Mouse (Mus musculus) liver, embryonic 16.5 days (tissue): Measurements from ENCODE around the gene Nkx2-9. TPM values are rescaled to one million over a fixed set of nuclear protein-coding genes. Genes with fewer than 3 reads are reported as not detected.

ENCODE experiments used
- ATAC-seq: fragments of 200-750 bp; cut with Nextera tagmentation; 2 replicates; pipeline ENCODE4 v1.8.0; 2017; ENCODE audit warnings: low read depth, mild to moderate bottlenecking, moderate number of reproducible peaks, moderate library complexity
- H3K27ac ChIP-seq: fragments of 300-500 bp; sonication (generic); 2 replicates; pipeline ENCODE4 v1.5.1; 2014; ENCODE audit warnings: mild to moderate bottlenecking, low read length
- H3K27me3 ChIP-seq: fragments of 300-500 bp; sonication (generic); 2 replicates; pipeline ENCODE4 v1.6.1; 2014; ENCODE audit warnings: low read depth, low read length, mixed read lengths; ENCODE audit not compliant: control insufficient read depth, insufficient read depth
- H3K36me3 ChIP-seq: fragments of 300-500 bp; sonication (generic); 2 replicates; pipeline ENCODE4 v1.6.1; 2014; ENCODE audit warnings: mild to moderate bottlenecking; ENCODE audit not compliant: control insufficient read depth, insufficient read depth
- H3K4me1 ChIP-seq: fragments of 300-500 bp; sonication (generic); 2 replicates; pipeline ENCODE4 v1.6.1; 2014; ENCODE audit warnings: low read depth, low read length, mixed read lengths; ENCODE audit not compliant: control insufficient read depth
- H3K4me2 ChIP-seq: fragments of 300-500 bp; sonication (generic); 2 replicates; pipeline ENCODE4 v1.6.1; 2014; ENCODE audit warnings: low read depth, low read length, mixed read lengths
- H3K4me3 ChIP-seq: fragments of 300-500 bp; sonication (generic); 2 replicates; pipeline ENCODE4 v1.5.1; 2014; ENCODE audit warnings: low read depth, mild to moderate bottlenecking, low read length
- H3K9ac ChIP-seq: fragments of 300-500 bp; sonication (generic); 2 replicates; pipeline ENCODE4 v1.6.1; 2014; ENCODE audit warnings: low read depth, low read length
- H3K9me3 ChIP-seq: fragments of 300-500 bp; sonication (generic); replicated peaks from 2 replicates; pipeline ENCODE4 v1.6.1; 2016; ENCODE audit warnings: low read length; ENCODE audit not compliant: control insufficient read depth
- WGBS: fragments of 180-500 bp; shearing (Covaris S2); extraction: QIAGEN DNeasy Blood & Tissue Kit; methylation state at CpG from one replicate; pipeline ENCODE4 v1.1.7; 2014; ENCODE audit not compliant: insufficient replicate concordance; 5-methylcytosine and 5-hydroxymethylcytosine counted together
- polyA plus RNA-seq: library from polyadenylated mRNA; unstranded; fragments of >200 nt; fragmentation: Nextera tagmentation; extraction: Ambion mirVana; gene quantifications from 2 replicates; pipeline ENCODE4 v1.2.1, GENCODE M21; 2015

Nkx2-9 gene
- polyA plus RNA-seq, 1 experiment from 2014 or later, result not detected

- H3K36me3 ChIP-seq, result no peaks in the 10 kb centered on the region
- no peaks in the 10 kb centered on the region for H3K4me1 ChIP-seq
- H3K4me2 ChIP-seq, result no peak overlapping the region
- H3K4me3 ChIP-seq, result 0 out of 2 replicates have a peak overlapping the region, but pooled peaks have one; percentile 8
- no peak for ATAC-seq
- peaks cover 70% of the 10 kb centered on the region for H3K27me3 ChIP-seq
- no peak overlapping the region for H3K9ac ChIP-seq
- H3K27ac ChIP-seq, result no peak overlapping the region
- H3K9me3 ChIP-seq, result no peaks in the 10 kb centered on the region
- WGBS, result 1% methylated on average over 57 of the region's 57 CpGs
Observed at GRCm38 (mm10) chr12:56611504-56612348, 1.4 kb downstream of the Nkx2-9 start.

- Histone ChIP-seq H3K27me3 (peaks cover 64% of the 10 kb centered on the region), H3K4me3 (no peak overlapping the region), H3K27ac (no peak overlapping the region), H3K4me2 (no peak overlapping the region), H3K36me3 (no peaks in the 10 kb centered on the region), H3K9me3 (no peaks in the 10 kb centered on the region), H3K9ac (no peak overlapping the region), H3K4me1 (no peaks in the 10 kb centered on the region)
- no peak for ATAC-seq
- 3% methylated on average over 6 of the region's 6 CpGs for WGBS
Observed at GRCm38 (mm10) chr12:56610851-56611250, 2.2 kb downstream of the Nkx2-9 start.

GRCm38 (mm10) chr12:56591722-56592121 is 21.4 kb downstream of the Nkx2-9 start:
- H3K9me3 ChIP-seq, result no peaks in the 10 kb centered on the region
- no peak overlapping the region for H3K9ac ChIP-seq
- 6% methylated on average over 4 of the region's 4 CpGs for WGBS
- H3K4me3 ChIP-seq, result no peak overlapping the region
- H3K4me1 ChIP-seq, result no peaks in the 10 kb centered on the region
- no peak overlapping the region for H3K4me2 ChIP-seq
- no peak for ATAC-seq
- H3K36me3 ChIP-seq, result no peaks in the 10 kb centered on the region
- H3K27ac ChIP-seq, result no peak overlapping the region
- no peaks in the 10 kb centered on the region for H3K27me3 ChIP-seq

- Histone ChIP-seq H3K27me3 (no peaks in the 10 kb centered on the region), H3K9ac (no peak overlapping the region), H3K4me2 (no peak overlapping the region), H3K36me3 (no peaks in the 10 kb centered on the region), H3K9me3 (no peaks in the 10 kb centered on the region), H3K4me3 (no peak overlapping the region), H3K27ac (no peak overlapping the region), H3K4me1 (no peaks in the 10 kb centered on the region)
- WGBS, result 21% methylated on average over 6 of the region's 6 CpGs
- no peak for ATAC-seq
Observed at GRCm38 (mm10) chr12:56587830-56588229, 25.3 kb downstream of the Nkx2-9 start.

Other genes starting within 250 kb of the Nkx2-9 start
- gene Nkx2-1, start 76.4 kb downstream of the Nkx2-9 start, polyA plus RNA-seq, result not detected in 2 replicates
- gene Pax9, start 78.5 kb upstream of the Nkx2-9 start, polyA plus RNA-seq, result 0.24 and 0.25 TPM in 2 replicates